Mouse (Mus musculus) kidney, embryonic 14.5 days (tissue): ENCODE measurements around the gene Abhd11. TPM values are rescaled to one million over a fixed set of nuclear protein-coding genes. Genes with fewer than 3 reads are reported as not detected.
"Not testable (repeated sequence)": the region's sequence is repeated elsewhere in the genome, so short reads cannot be mapped to it uniquely, and the experiment has no call there.

Source experiments
- ATAC-seq: fragments of 200-750 bp; cut with Nextera tagmentation; 2 replicates; pipeline ENCODE4 v1.8.0; 2017; ENCODE audit warnings: moderate number of reproducible peaks, mild to moderate bottlenecking, moderate TSS enrichment, moderate library complexity; ENCODE audit not compliant: low FRiP score, low TSS enrichment
- H3K27ac ChIP-seq: fragments of 300-500 bp; sonication (generic); 2 replicates; pipeline ENCODE4 v1.5.1; 2014; ENCODE audit warnings: low read depth, mild to moderate bottlenecking, low read length, moderate library complexity, mixed read lengths
- H3K27me3 ChIP-seq: fragments of 300-500 bp; sonication (generic); 2 replicates; pipeline ENCODE4 v1.6.1; 2014; ENCODE audit warnings: mild to moderate bottlenecking, low read length; ENCODE audit not compliant: control insufficient read depth, insufficient read depth
- H3K36me3 ChIP-seq: fragments of 300-500 bp; sonication (generic); 2 replicates; pipeline ENCODE4 v1.6.1; 2014; ENCODE audit warnings: low read length, mixed read lengths; ENCODE audit not compliant: control insufficient read depth, insufficient read depth
- H3K4me1 ChIP-seq: fragments of 300-500 bp; sonication (generic); 2 replicates; pipeline ENCODE4 v1.6.1; 2014; ENCODE audit warnings: low read length, mixed read lengths; ENCODE audit not compliant: control insufficient read depth, insufficient read depth
- H3K4me2 ChIP-seq: fragments of 300-500 bp; sonication (generic); replicated peaks from 2 replicates; pipeline ENCODE4 v1.6.1; 2014; ENCODE audit warnings: low read depth, mild to moderate bottlenecking, low read length
- H3K4me3 ChIP-seq: fragments of 300-500 bp; sonication (generic); 2 replicates; pipeline ENCODE4 v1.5.1; 2014; ENCODE audit warnings: mild to moderate bottlenecking, low read length
- H3K9ac ChIP-seq: fragments of 300-500 bp; sonication (generic); 2 replicates; pipeline ENCODE4 v1.6.1; 2014; ENCODE audit warnings: low read depth, mild to moderate bottlenecking, low read length, moderate library complexity
- H3K9me3 ChIP-seq: fragments of 300-500 bp; sonication (generic); 2 replicates; pipeline ENCODE4 v1.6.1; 2016; ENCODE audit warnings: low read length; ENCODE audit not compliant: control insufficient read depth
- WGBS: fragments of 180-500 bp; shearing (Covaris S2); extraction: QIAGEN DNeasy Blood & Tissue Kit; methylation state at CpG from one replicate; pipeline ENCODE4 v1.1.7; 2014; 5-methylcytosine and 5-hydroxymethylcytosine counted together
- polyA plus RNA-seq: library from polyadenylated mRNA; unstranded; fragments of >200 nt; fragmentation: Nextera tagmentation; extraction: Ambion mirVana; gene quantifications from 2 replicates; pipeline ENCODE4 v1.2.1, GENCODE M21; 2014

Gene Abhd11
- polyA plus RNA-seq, 1 experiment from 2014 or later: 73.5 TPM

- 42% methylated on average over 21 of the region's 21 CpGs for whole genome bisulfite sequencing
- Histone ChIP-seq H3K27ac (no peak overlapping the region), H3K36me3 (peaks cover 44% of the 10 kb centered on the region; the same call in 1 of the 2 replicates), H3K4me1 (no peaks in the 10 kb centered on the region), H3K9ac (0 out of 2 replicates have a peak overlapping the region, but pooled peaks have one; percentile 40), H3K9me3 (no peaks in the 10 kb centered on the region), H3K4me3 (no peak overlapping the region), H3K4me2 (no peak overlapping the region), H3K27me3 (no peaks in the 10 kb centered on the region)
- 0 out of 2 replicates have a peak, but pooled peaks have one; percentile 41 for ATAC-seq
Observed at GRCm38 (mm10) chr5:135042105-135042788, 33.3 kb downstream of the Abhd11 start.

DNA sequence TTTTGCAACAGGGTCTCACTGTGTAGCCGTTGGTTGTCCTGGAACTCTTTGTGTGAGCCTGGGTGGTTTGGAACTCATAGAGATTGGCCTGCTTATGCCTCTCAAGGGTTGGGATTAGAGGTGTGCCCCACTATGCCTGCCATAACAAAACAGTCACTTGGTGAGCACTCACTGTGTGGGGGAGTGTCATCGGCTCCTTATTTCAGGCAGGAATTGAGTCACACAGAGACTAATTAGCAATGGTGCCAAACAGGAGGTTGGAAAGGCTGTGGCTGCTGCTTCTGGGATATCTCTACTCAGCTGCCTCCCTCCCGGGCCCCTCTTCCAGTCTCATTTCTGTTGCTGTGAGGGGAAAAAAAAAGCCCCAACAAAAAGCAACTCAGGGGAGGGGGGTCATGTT is 35.6 kb downstream of the Abhd11 start:
- ATAC-seq: no peak
- no peak overlapping the region for H3K27ac ChIP-seq

GRCm38 (mm10) chr5:135048539-135048938 is 39.6 kb downstream of the Abhd11 start:
- Histone ChIP-seq H3K27ac (no peak overlapping the region), H3K9ac (no peak overlapping the region), H3K4me1 (no peaks in the 10 kb centered on the region), H3K4me3 (no peak overlapping the region), H3K36me3 (peaks cover 42% of the 10 kb centered on the region), H3K4me2 (no peak overlapping the region), H3K9me3 (no peaks in the 10 kb centered on the region), H3K27me3 (no peaks in the 10 kb centered on the region)
- WGBS: 90% methylated on average over 5 of the region's 5 CpGs
- no peak for ATAC-seq

More for the DNA sequence above, 35.6 kb downstream of the Abhd11 start:
- 87% methylated on average over 3 of the region's 3 CpGs for WGBS
- H3K4me1 ChIP-seq: no peaks in the 10 kb centered on the region
- peaks cover 39% of the 10 kb centered on the region for H3K36me3 ChIP-seq
- no peaks in the 10 kb centered on the region for H3K27me3 ChIP-seq
- no peak overlapping the region for H3K9ac ChIP-seq
- H3K4me3 ChIP-seq: no peak overlapping the region
- no peaks in the 10 kb centered on the region for H3K9me3 ChIP-seq
- H3K4me2 ChIP-seq: no peak overlapping the region

DNA sequence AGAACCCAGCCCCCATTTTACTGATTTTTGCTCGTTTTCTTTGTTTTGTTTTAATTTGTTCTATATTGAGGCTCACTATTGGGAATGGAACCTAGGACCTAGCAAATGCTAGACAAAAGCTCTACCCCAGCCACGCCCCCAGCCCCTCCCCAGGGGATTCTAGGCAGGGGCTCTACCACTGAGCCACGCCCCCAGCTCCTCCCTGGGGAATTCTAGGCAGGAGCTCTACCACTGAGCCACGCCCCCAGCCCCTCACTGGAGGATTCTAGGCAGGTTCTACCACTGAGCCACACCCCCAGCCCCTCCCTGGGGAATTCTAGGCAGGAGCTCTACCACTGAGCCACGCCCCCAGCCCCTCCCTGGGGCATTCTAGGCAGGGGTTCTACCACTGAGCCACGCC is 40.3 kb downstream of the Abhd11 start:
- H3K4me1 ChIP-seq, H3K27ac ChIP-seq, H3K4me3 ChIP-seq, H3K9ac ChIP-seq, H3K4me2 ChIP-seq, H3K27me3 ChIP-seq, ATAC-seq, H3K9me3 ChIP-seq: not testable (repeated sequence)
- H3K36me3 ChIP-seq: peaks cover 50% of the 10 kb centered on the region
- 82% methylated on average over 6 of the region's 6 CpGs for WGBS

GRCm38 (mm10) chr5:135053356-135053755 is 44.4 kb downstream of the Abhd11 start:
- H3K4me1 ChIP-seq: no peaks in the 10 kb centered on the region
- H3K4me2 ChIP-seq: no peak overlapping the region
- no peak overlapping the region for H3K4me3 ChIP-seq
- H3K36me3 ChIP-seq: peaks cover 63% of the 10 kb centered on the region
- H3K27me3 ChIP-seq: no peaks in the 10 kb centered on the region
- no peaks in the 10 kb centered on the region for H3K9me3 ChIP-seq
- ATAC-seq: no peak
- WGBS: 97% methylated on average over 12 of the region's 12 CpGs
- H3K9ac ChIP-seq: no peak overlapping the region
- H3K27ac ChIP-seq: no peak overlapping the region

Other genes starting within 250 kb of the Abhd11 start
- gene Tmem270, start 102.4 kb upstream of the Abhd11 start, polyA plus RNA-seq: not detected in 2 replicates
- gene Cldn13, start 93.6 kb upstream of the Abhd11 start, polyA plus RNA-seq: 0.20 and 0.24 TPM in 2 replicates
- gene Mettl27, start 76.8 kb upstream of the Abhd11 start, polyA plus RNA-seq: 19.4 and 26.6 TPM in 2 replicates
- gene Cldn4, start 62.2 kb upstream of the Abhd11 start, polyA plus RNA-seq: 73.4 and 76.1 TPM in 2 replicates
- gene Cldn3, start 22.9 kb upstream of the Abhd11 start, polyA plus RNA-seq: 47.0 and 54.7 TPM in 2 replicates
- 11.5 and 13.5 TPM in 2 replicates for gene Stx1a, start 14.3 kb downstream of the Abhd11 start, polyA plus RNA-seq
- gene Dnajc30, start 55.0 kb downstream of the Abhd11 start, polyA plus RNA-seq: 33.4 and 34.4 TPM in 2 replicates
- 118 and 156 TPM in 2 replicates for gene Bud23, start 55.8 kb downstream of the Abhd11 start, polyA plus RNA-seq
- 8.9 and 12.6 TPM in 2 replicates for gene Vps37d, start 69.1 kb downstream of the Abhd11 start, polyA plus RNA-seq
- gene Mlxipl, start 80.7 kb downstream of the Abhd11 start, polyA plus RNA-seq: 3.9 and 6.4 TPM in 2 replicates
- 11.9 and 24.5 TPM in 2 replicates for gene Tbl2, start 140.5 kb downstream of the Abhd11 start, polyA plus RNA-seq
- 47.9 and 56.1 TPM in 2 replicates for gene Bcl7b, start 159.1 kb downstream of the Abhd11 start, polyA plus RNA-seq
- 35.8 and 68.8 TPM in 2 replicates for gene Baz1b, start 178.1 kb downstream of the Abhd11 start, polyA plus RNA-seq
- gene Fzd9, start 242.1 kb downstream of the Abhd11 start, polyA plus RNA-seq: 0.54 and 1.1 TPM in 2 replicates